15 mouse cellular contexts compared by ENCODE assay signal in genomic region chr10:106633898-106634297, GRCm38 (mm10).
DNase-seq lines count a peak whose midpoint lies in the region; ATAC-seq and TF ChIP-seq lines count a peak whose summit lies in the region.
"Had no signal": no experiment of that assay in that cellular context is flagged by ENCODE, and none has a peak within 500 bp of the region (broad histone marks: within the 10 kb centered on the region; RNA-seq: fewer than 3 reads in every experiment).

No protein-coding gene starts in this region.

- no peak for TF ChIP-seq CTCF in olfactory bulb, adult 2 months (IDR thresholded peaks at IDR 0.05; ENCODE audit: insufficient read depth, low read depth, low read length)

- TF ChIP-seq POLR2A in olfactory bulb, adult 2 months (IDR thresholded peaks at IDR 0.05; ENCODE audit: insufficient read depth, low read depth, low read length) = no peak

- H3K9me3 ChIP-seq in midbrain, embryonic 12.5 days = no peaks in the 10 kb centered on the region
- H3K9me3 ChIP-seq in midbrain, embryonic 11.5 days (ENCODE audit: control insufficient read depth, low read length) = no peaks in the 10 kb centered on the region
- H3K9me3 ChIP-seq: kidney, embryonic 15.5 days; neural tube, embryonic 12.5 days had no signal

- no peak for ATAC-seq in midbrain, embryonic 12.5 days (ENCODE audit: low FRiP score, low read depth)
- no peak for ATAC-seq in midbrain, embryonic 11.5 days (ENCODE audit: low FRiP score)

- H3K27ac ChIP-seq in midbrain, embryonic 12.5 days (replicated peaks) = no peak overlapping the region
- no peak overlapping the region for H3K27ac ChIP-seq in midbrain, embryonic 11.5 days (ENCODE audit: low read depth, low read length)
- peak overlapping the region; percentile 57 for H3K27ac ChIP-seq in olfactory bulb, adult 2 months (ENCODE audit: insufficient read depth, low read depth, low read length)
- H3K27ac ChIP-seq: kidney, embryonic 15.5 days; neural tube, embryonic 12.5 days; stomach, postnatal 0 days had no signal

- H3K4me2 ChIP-seq in midbrain, embryonic 12.5 days (replicated peaks) = peak overlapping the region; percentile 48; the same call in 1 of the 2 replicates
- H3K4me2 ChIP-seq in midbrain, embryonic 11.5 days = no peak overlapping the region
- H3K4me2 ChIP-seq: kidney, embryonic 15.5 days; neural tube, embryonic 12.5 days had no signal

- no peaks in the 10 kb centered on the region for H3K36me3 ChIP-seq in midbrain, embryonic 12.5 days
- H3K36me3 ChIP-seq in midbrain, embryonic 11.5 days (ENCODE audit: control insufficient read depth, insufficient read depth, low read length) = no peaks in the 10 kb centered on the region
- H3K36me3 ChIP-seq: kidney, embryonic 15.5 days; neural tube, embryonic 12.5 days had no signal

- no peaks in the 10 kb centered on the region for H3K4me1 ChIP-seq in midbrain, embryonic 12.5 days
- H3K4me1 ChIP-seq in midbrain, embryonic 11.5 days (ENCODE audit: control insufficient read depth, insufficient read depth, low read length) = no peaks in the 10 kb centered on the region
- H3K4me1 ChIP-seq in olfactory bulb, adult 2 months (ENCODE audit: control insufficient read depth, insufficient read depth, low read length) = no peaks in the 10 kb centered on the region
- H3K4me1 ChIP-seq: kidney, embryonic 15.5 days; neural tube, embryonic 12.5 days had no signal

- H3K4me3 ChIP-seq in midbrain, embryonic 12.5 days = no peak overlapping the region
- H3K4me3 ChIP-seq in midbrain, embryonic 11.5 days (ENCODE audit: low read depth, low read length) = no peak overlapping the region
- peak overlapping the region; percentile 40 for H3K4me3 ChIP-seq in olfactory bulb, adult 2 months (ENCODE audit: insufficient read depth, low read depth, low read length)
- H3K4me3 ChIP-seq: kidney, embryonic 15.5 days; neural tube, embryonic 12.5 days had no signal

- H3K9ac ChIP-seq in midbrain, embryonic 12.5 days (replicated peaks) = no peak overlapping the region
- H3K9ac ChIP-seq in midbrain, embryonic 11.5 days (ENCODE audit: low read length) = no peak overlapping the region
- H3K9ac ChIP-seq: kidney, embryonic 15.5 days; neural tube, embryonic 12.5 days had no signal

- WGBS in midbrain, embryonic 12.5 days = 70% methylated on average over 7 of the region's 7 CpGs
- 73% methylated on average over 7 of the region's 7 CpGs for WGBS in midbrain, embryonic 11.5 days
- 35% methylated on average over 7 of the region's 7 CpGs for WGBS in olfactory bulb, adult 2 months

- DNase-seq in frontal cortex, postnatal 36 days (ENCODE audit: low spot score in 2 of 2) = peak; percentile 27 to 31
- DNase-seq in frontal cortex, postnatal 25 days (ENCODE audit: low spot score in 2 of 2) = no peak
- no peak for DNase-seq in midbrain, embryonic 11.5 days (ENCODE audit: low spot score, missing footprints)
- DNase-seq in cerebellum, postnatal 25 days = peak; percentile 59 to 62
- no peak for DNase-seq in ovary, postnatal 36 days (ENCODE audit: low spot score)
- no peak for DNase-seq in urinary bladder, adult 2 months (ENCODE audit: low spot score)
- DNase-seq: gastrocnemius, postnatal 36 days; heart, postnatal 10 days; layer of hippocampus, postnatal 36 days; liver had no signal

- no peaks in the 10 kb centered on the region for H3K27me3 ChIP-seq in midbrain, embryonic 12.5 days
- H3K27me3 ChIP-seq in midbrain, embryonic 11.5 days (ENCODE audit: control insufficient read depth, insufficient read depth, low read length) = no peaks in the 10 kb centered on the region
- H3K27me3 ChIP-seq: kidney, embryonic 15.5 days; neural tube, embryonic 12.5 days had no signal

Comparison
In these comparisons a context has a peak if more than half of its experiments do, and no peak if none do; other contexts are left out.
1. DNase-seq: peak in frontal cortex, postnatal 36 days (2 of 2) and cerebellum, postnatal 25 days (2 of 2); none in frontal cortex, postnatal 25 days (0 of 2), midbrain, embryonic 11.5 days (single experiment), ovary, postnatal 36 days (single experiment) and urinary bladder, adult 2 months (single experiment).